Comparison of ENCODE assay signal across 8 mouse cellular contexts in the genomic region with DNA sequence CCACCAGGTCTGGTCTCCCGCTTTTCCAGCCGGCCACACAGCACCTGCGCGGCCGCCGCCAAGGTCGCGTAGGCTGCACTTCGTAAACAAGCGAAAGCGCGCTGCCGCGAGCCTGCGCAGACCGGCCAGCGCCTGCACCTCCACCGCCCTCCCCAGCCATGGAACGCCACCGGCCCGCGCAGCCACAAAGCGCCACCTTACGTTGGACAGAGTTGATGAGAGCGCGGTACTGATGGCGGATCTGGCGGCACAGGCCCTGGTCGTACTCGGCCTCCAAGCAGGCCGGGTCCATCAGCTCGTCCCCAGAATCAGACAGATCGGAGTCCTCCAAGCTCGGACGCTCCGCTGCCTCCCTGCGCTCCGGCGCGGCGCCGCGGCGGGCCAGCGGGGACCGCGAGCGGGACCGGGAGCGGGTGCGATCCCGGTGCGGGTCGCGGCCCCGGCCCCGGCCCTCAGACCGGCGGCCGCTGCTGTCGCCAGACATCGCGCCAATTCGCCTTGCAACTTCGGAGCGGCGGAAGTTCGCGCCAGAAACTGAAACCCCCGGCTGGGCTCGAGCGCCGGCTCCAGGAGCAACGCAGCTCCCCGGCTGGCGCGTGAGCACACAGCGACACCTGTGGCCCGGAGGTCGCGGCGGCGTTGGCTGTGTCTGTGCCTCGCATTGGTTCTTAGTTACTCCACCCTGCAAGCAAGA. TPM values are rescaled to one million over a fixed set of nuclear protein-coding genes. Genes with fewer than 3 reads are reported as not detected.
DNase-seq lines count a peak whose midpoint lies in the region; ATAC-seq lines count a peak whose summit lies in the region.

No protein-coding gene starts in this region.

- H3K4me3 ChIP-seq in heart, embryonic 10.5 days, result peak overlapping the region; percentile 81
- peak overlapping the region; percentile 75 for H3K4me3 ChIP-seq in kidney, embryonic 15.5 days (replicated peaks)

- peak overlapping the region; percentile 98 for H3K27ac ChIP-seq in heart, embryonic 10.5 days
- peak overlapping the region; percentile 100 for H3K27ac ChIP-seq in kidney, embryonic 15.5 days

- H3K9ac ChIP-seq in kidney, embryonic 15.5 days, result peak overlapping the region; percentile 91

- H3K4me2 ChIP-seq in kidney, embryonic 15.5 days, result peak overlapping the region; percentile 77

- WGBS in heart, embryonic 10.5 days, result under 1% methylated on average over 84 of the region's 84 CpGs
- under 1% methylated on average over 79 of the region's 84 CpGs for WGBS in kidney, embryonic 15.5 days

- H3K36me3 ChIP-seq in heart, embryonic 10.5 days, result peaks cover 35% of the 10 kb centered on the region
- peaks cover 32% of the 10 kb centered on the region for H3K36me3 ChIP-seq in kidney, embryonic 15.5 days

- peak; percentile 92 for ATAC-seq in erythroblast, adult 5-6 weeks (replicated peaks; ENCODE audit: low FRiP score, poor library complexity, severe bottlenecking)
- ATAC-seq in kidney, embryonic 15.5 days (replicated peaks; ENCODE audit: low FRiP score), result peak; percentile 96
- ATAC-seq in monocyte, adult 5-6 weeks (replicated peaks; ENCODE audit: insufficient number of reproducible peaks, low FRiP score, low TSS enrichment, poor library complexity, severe bottlenecking), result peak; percentile 92

- H3K4me1 ChIP-seq in heart, embryonic 10.5 days, result peaks cover 11% of the 10 kb centered on the region
- H3K4me1 ChIP-seq in kidney, embryonic 15.5 days, result peaks cover 22% of the 10 kb centered on the region

- DNase-seq in B cell, adult 2 months, result peak; percentile 97 to 98
- DNase-seq in brain, adult 2 months (ENCODE audit: low read depth, low spot score), result peak; percentile 98
- DNase-seq in heart, embryonic 10.5 days (ENCODE audit: low spot score), result peak; percentile 96
- peak; percentile 93 for DNase-seq in liver
- peak; percentile 92 to 97 for DNase-seq in spleen, postnatal 4 days (ENCODE audit: low spot score in 2 of 2)

- H3K27me3 ChIP-seq in heart, embryonic 10.5 days (ENCODE audit: insufficient read depth, poor library complexity, severe bottlenecking), result no peaks in the 10 kb centered on the region
- H3K27me3 ChIP-seq in kidney, embryonic 15.5 days, result no peaks in the 10 kb centered on the region

- H3K9me3 ChIP-seq in heart, embryonic 10.5 days, result no peaks in the 10 kb centered on the region
- no peaks in the 10 kb centered on the region for H3K9me3 ChIP-seq in kidney, embryonic 15.5 days (replicated peaks)

RNA-seq across cellular contexts. Expression of a gene that starts 26.0 kb away (rescaled TPM):
- 65.8 and 101 TPM in 2 replicates for total RNA-seq in erythroblast, adult 5-6 weeks (2015; ENCODE audit: low replicate concordance)
- 52.1 and 75.8 TPM in 2 replicates for total RNA-seq in erythroblast, adult 5-6 weeks (2017; ENCODE audit: low replicate concordance)
- polyA plus RNA-seq in heart, embryonic 10.5 days (2016; fragmentation: Nextera tagmentation; extraction: Ambion mirVana), result 131 and 152 TPM in 2 replicates
- 170 TPM in 2 replicates for polyA plus RNA-seq in kidney, embryonic 15.5 days (2015; fragmentation: Nextera tagmentation; extraction: Ambion mirVana)
- 155 to 185 TPM (median 183 TPM) in 3 replicates for total RNA-seq in monocyte, adult 5-6 weeks (2017)

RNA-seq across cellular contexts. Expression of a gene that starts 26.8 kb away (rescaled TPM):
- 11.5 and 23.6 TPM in 2 replicates for total RNA-seq in erythroblast, adult 5-6 weeks (2015; ENCODE audit: low replicate concordance)
- 15.5 and 16.4 TPM in 2 replicates for total RNA-seq in erythroblast, adult 5-6 weeks (2017; ENCODE audit: low replicate concordance)
- 59.2 and 62.6 TPM in 2 replicates for polyA plus RNA-seq in heart, embryonic 10.5 days (2016; fragmentation: Nextera tagmentation; extraction: Ambion mirVana)
- 72.3 and 75.5 TPM in 2 replicates for polyA plus RNA-seq in kidney, embryonic 15.5 days (2015; fragmentation: Nextera tagmentation; extraction: Ambion mirVana)
- total RNA-seq in monocyte, adult 5-6 weeks (2017), result 54.3 to 92.1 TPM (median 63.5 TPM) in 3 replicates

RNA-seq across cellular contexts. Expression of a gene that starts 30.3 kb away (rescaled TPM):
- total RNA-seq in erythroblast, adult 5-6 weeks (2015; ENCODE audit: low replicate concordance), result 0.19 and 4.8 TPM in 2 replicates
- 2.5 and 4.0 TPM in 2 replicates for total RNA-seq in erythroblast, adult 5-6 weeks (2017; ENCODE audit: low replicate concordance)
- 44.8 and 50.8 TPM in 2 replicates for polyA plus RNA-seq in heart, embryonic 10.5 days (2016; fragmentation: Nextera tagmentation; extraction: Ambion mirVana)
- polyA plus RNA-seq in kidney, embryonic 15.5 days (2015; fragmentation: Nextera tagmentation; extraction: Ambion mirVana), result 31.4 and 35.9 TPM in 2 replicates
- total RNA-seq in monocyte, adult 5-6 weeks (2017), result 0.43 to 1.5 TPM in 2 of 3 replicates, not detected in the other

Comparison
In these comparisons a context has a peak if more than half of its experiments do, and no peak if none do; other contexts are left out.
1. Peak in every context shown above with its lines: DNase-seq, ATAC-seq, H3K4me3 ChIP-seq and H3K27ac ChIP-seq.